Mouse (Mus musculus) hindbrain, embryonic 14.5 days (tissue): ENCODE measurements at regions not wholly inside any gene's neighbourhood (a gene's known extent, or its start where the extent isn't known, plus 50 kb on each side); places are given as distances from the start of the nearest gene placed in this dataset.
A peak's percentile ranks its signal among the peaks of the same experiment; 100 is the strongest.

Experiments
- ATAC-seq: fragments of 200-750 bp; cut with Nextera tagmentation; 2 replicates; pipeline ENCODE4 v1.8.0; 2017; ENCODE audit warnings: moderate number of reproducible peaks, mild to moderate bottlenecking, moderate TSS enrichment, moderate library complexity; ENCODE audit not compliant: low FRiP score
- DNase-seq: peaks from one replicate; pipeline ENCODE4 v3.0.0-alpha.2; 2015; ENCODE audit warnings: low spot score
- H3K27ac ChIP-seq: fragments of 300-500 bp; sonication (generic); 2 replicates; pipeline ENCODE4 v1.5.1; 2014; ENCODE audit warnings: mild to moderate bottlenecking, moderate library complexity
- H3K27me3 ChIP-seq: fragments of 300-500 bp; sonication (generic); 2 replicates; pipeline ENCODE4 v1.6.1; 2014; ENCODE audit warnings: mild to moderate bottlenecking, low read length, mixed read lengths; ENCODE audit not compliant: control insufficient read depth, insufficient read depth
- H3K36me3 ChIP-seq: fragments of 300-500 bp; sonication (generic); replicated peaks from 2 replicates; pipeline ENCODE4 v1.6.1; 2014; ENCODE audit not compliant: control insufficient read depth, insufficient read depth
- H3K4me1 ChIP-seq: fragments of 300-500 bp; sonication (generic); replicated peaks from 2 replicates; pipeline ENCODE4 v1.6.1; 2014; ENCODE audit warnings: antibody characterized with exemption, low read length, mixed read lengths; ENCODE audit not compliant: control insufficient read depth, insufficient read depth
- H3K4me2 ChIP-seq: fragments of 300-500 bp; sonication (generic); replicated peaks from 2 replicates; pipeline ENCODE4 v1.6.1; 2014; ENCODE audit warnings: mild to moderate bottlenecking, moderate library complexity
- H3K4me3 ChIP-seq: fragments of 300-500 bp; sonication (generic); replicated peaks from 2 replicates; pipeline ENCODE4 v1.5.1; 2014; ENCODE audit warnings: mild to moderate bottlenecking, low read length
- H3K9ac ChIP-seq: fragments of 300-500 bp; sonication (generic); 2 replicates; pipeline ENCODE4 v1.6.1; 2014
- H3K9me3 ChIP-seq: fragments of 300-500 bp; sonication (generic); 2 replicates; pipeline ENCODE4 v1.6.1; 2016; ENCODE audit warnings: low read length; ENCODE audit not compliant: control insufficient read depth
- WGBS: fragments of 180-500 bp; shearing (Covaris S2); extraction: QIAGEN DNeasy Blood & Tissue Kit; methylation state at CpG from one replicate; pipeline ENCODE4 v1.1.7; 2014; 5-methylcytosine and 5-hydroxymethylcytosine counted together

- Histone ChIP-seq H3K4me3 (no peak overlapping the region), H3K9ac (no peak overlapping the region), H3K27me3 (no peaks in the 10 kb centered on the region), H3K9me3 (no peaks in the 10 kb centered on the region), H3K27ac (no peak overlapping the region), H3K36me3 (no peaks in the 10 kb centered on the region), H3K4me2 (no peak overlapping the region), H3K4me1 (0 out of 2 replicates have a peak, but pooled peaks cover 5% of the 10 kb centered on the region)
- 42% methylated on average over 7 of the region's 7 CpGs for WGBS
- DNase-seq (no peak), ATAC-seq (no peak)
Measured at GRCm38 (mm10) chr4:127558572-127558971, 200.6 kb upstream of the Gjb5 start.

GRCm38 (mm10) chr4:127552456-127553225 is 194.7 kb upstream of the Gjb5 start:
- H3K36me3 ChIP-seq = no peaks in the 10 kb centered on the region
- no peaks in the 10 kb centered on the region for H3K27me3 ChIP-seq
- no peak overlapping the region for H3K9ac ChIP-seq
- no peak overlapping the region for H3K27ac ChIP-seq
- H3K4me1 ChIP-seq = peaks cover 10% of the 10 kb centered on the region
- ATAC-seq = no peak
- DNase-seq = no peak
- H3K4me2 ChIP-seq = no peak overlapping the region
- H3K9me3 ChIP-seq = no peaks in the 10 kb centered on the region
- WGBS = 88% methylated on average over 12 of the region's 12 CpGs
- H3K4me3 ChIP-seq = no peak overlapping the region

- ATAC-seq (peak; percentile 31; the same call in 1 of the 2 replicates), DNase-seq (no peak)
- Histone ChIP-seq H3K4me1 (peaks cover 10% of the 10 kb centered on the region), H3K36me3 (no peaks in the 10 kb centered on the region), H3K9me3 (no peaks in the 10 kb centered on the region), H3K27ac (peak overlapping the region; percentile 57), H3K4me3 (peak overlapping the region; percentile 15; the same call in 1 of the 2 replicates), H3K9ac (0 out of 2 replicates have a peak overlapping the region, but pooled peaks have one; percentile 33), H3K27me3 (no peaks in the 10 kb centered on the region), H3K4me2 (peak overlapping the region; percentile 46)
- 34% methylated on average over 12 of the region's 12 CpGs for WGBS
Measured at GRCm38 (mm10) chr4:127549581-127549980, 191.6 kb upstream of the Gjb5 start.

DNA sequence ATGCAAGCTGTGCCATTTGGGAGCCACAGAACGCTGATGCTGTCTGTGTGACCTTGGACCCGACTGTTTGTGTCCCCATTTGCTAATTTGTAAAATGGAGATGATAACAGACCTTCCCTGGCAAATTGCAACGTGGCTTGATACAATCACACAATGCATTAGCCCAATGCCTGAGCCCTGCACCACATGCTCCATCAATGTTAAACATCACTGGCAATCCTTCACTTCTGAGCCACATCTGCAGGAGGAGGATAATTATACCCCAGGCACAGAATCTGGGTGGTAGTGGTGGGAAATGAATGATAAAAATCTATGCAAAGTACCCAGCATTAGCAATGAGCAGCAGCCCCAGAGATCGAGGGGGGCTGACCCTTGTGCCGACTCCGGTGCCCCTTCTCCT is 191.0 kb upstream of the Gjb5 start:
- Histone ChIP-seq H3K4me2 (peak overlapping the region; percentile 46), H3K9me3 (no peaks in the 10 kb centered on the region), H3K4me3 (no peak overlapping the region), H3K4me1 (peaks cover 10% of the 10 kb centered on the region), H3K9ac (0 out of 2 replicates have a peak overlapping the region, but pooled peaks have one; percentile 33), H3K27me3 (no peaks in the 10 kb centered on the region), H3K36me3 (no peaks in the 10 kb centered on the region), H3K27ac (peak overlapping the region; percentile 57)
- WGBS = 28% methylated on average over 6 of the region's 6 CpGs
- ATAC-seq = no peak
- no peak for DNase-seq

- ATAC-seq (no peak), DNase-seq (no peak)
- H3K27me3 ChIP-seq = no peaks in the 10 kb centered on the region
- H3K4me2 ChIP-seq = no peak overlapping the region
- H3K9me3 ChIP-seq = no peaks in the 10 kb centered on the region
- H3K36me3 ChIP-seq = no peaks in the 10 kb centered on the region
- H3K27ac ChIP-seq = no peak overlapping the region
- H3K4me3 ChIP-seq = no peak overlapping the region
- WGBS = 92% methylated on average over 6 of the region's 6 CpGs
- H3K9ac ChIP-seq = no peak overlapping the region
- peaks cover 10% of the 10 kb centered on the region for H3K4me1 ChIP-seq
Measured at GRCm38 (mm10) chr4:127545106-127545505, 187.1 kb upstream of the Gjb5 start.

- Histone ChIP-seq H3K27ac (no peak overlapping the region), H3K4me2 (no peak overlapping the region), H3K9me3 (no peaks in the 10 kb centered on the region), H3K9ac (no peak overlapping the region), H3K27me3 (no peaks in the 10 kb centered on the region), H3K36me3 (no peaks in the 10 kb centered on the region), H3K4me1 (no peaks in the 10 kb centered on the region), H3K4me3 (no peak overlapping the region)
- DNase-seq (no peak), ATAC-seq (no peak)
- WGBS = 93% methylated on average over 2 of the region's 2 CpGs
Measured at GRCm38 (mm10) chr4:127543276-127543675, 185.3 kb upstream of the Gjb5 start.

DNA sequence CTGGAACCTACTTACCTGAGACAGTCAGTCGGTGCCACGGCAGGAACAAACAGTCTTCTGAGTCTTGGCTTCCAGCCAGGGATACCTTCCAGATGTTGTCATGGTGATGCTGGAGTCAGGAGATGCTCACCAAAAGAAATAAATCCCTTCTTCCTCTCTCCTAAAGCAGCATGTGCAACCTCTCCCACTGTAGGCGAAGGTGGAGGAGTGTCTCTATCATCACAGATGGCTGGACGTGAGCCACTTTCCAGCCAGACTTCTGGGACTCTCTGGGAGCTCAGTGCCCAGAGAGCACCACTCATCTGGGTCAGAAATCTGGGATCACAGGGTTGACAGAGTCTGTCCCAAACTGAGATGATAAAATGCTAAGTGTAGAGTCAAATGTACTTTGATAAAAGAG is 184.8 kb upstream of the Gjb5 start:
- Histone ChIP-seq H3K27me3 (no peaks in the 10 kb centered on the region), H3K36me3 (no peaks in the 10 kb centered on the region), H3K4me2 (no peak overlapping the region), H3K9me3 (no peaks in the 10 kb centered on the region), H3K4me1 (no peaks in the 10 kb centered on the region), H3K9ac (no peak overlapping the region), H3K27ac (no peak overlapping the region), H3K4me3 (no peak overlapping the region)
- DNase-seq = no peak
- no peak for ATAC-seq
- 55% methylated on average over 4 of the region's 4 CpGs for WGBS

- no peak overlapping the region for H3K4me3 ChIP-seq
- no peaks in the 10 kb centered on the region for H3K27me3 ChIP-seq
- no peak overlapping the region for H3K27ac ChIP-seq
- ATAC-seq = no peak
- H3K36me3 ChIP-seq = no peaks in the 10 kb centered on the region
- H3K4me1 ChIP-seq = no peaks in the 10 kb centered on the region
- no peak overlapping the region for H3K4me2 ChIP-seq
- H3K9me3 ChIP-seq = no peaks in the 10 kb centered on the region
- H3K9ac ChIP-seq = no peak overlapping the region
- DNase-seq = peak; percentile 45
- WGBS = 47% methylated on average over 5 of the region's 5 CpGs
Measured at GRCm38 (mm10) chr4:127536952-127537351, 179.0 kb upstream of the Gjb5 start.

- Histone ChIP-seq H3K27me3 (no peaks in the 10 kb centered on the region), H3K9ac (no peak overlapping the region), H3K4me3 (no peak overlapping the region), H3K4me1 (no peaks in the 10 kb centered on the region), H3K36me3 (no peaks in the 10 kb centered on the region), H3K4me2 (no peak overlapping the region), H3K27ac (no peak overlapping the region), H3K9me3 (no peaks in the 10 kb centered on the region)
- no peak for ATAC-seq
- 83% methylated on average over 7 of the region's 7 CpGs for WGBS
- no peak for DNase-seq
Measured at GRCm38 (mm10) chr4:127535630-127536029, 177.6 kb upstream of the Gjb5 start.
